Mouse (Mus musculus) cortical plate, adult 2 months (tissue): ENCODE data around the gene Rab24.

Source experiments
- CTCF ChIP-seq: fragments of 200-500 bp; IDR thresholded peaks from 2 replicates; pipeline ENCODE4 v1.5.1; 2011; ENCODE audit warnings: mild to moderate bottlenecking, control low read depth, low read length; ENCODE audit not compliant: insufficient read depth; ENCODE audit errors: extremely low read depth
- POLR2A ChIP-seq: fragments of 200-500 bp; IDR thresholded peaks from 2 replicates; pipeline ENCODE4 v1.6.1; 2011; ENCODE audit warnings: mild to moderate bottlenecking, low read length, control low read depth; ENCODE audit not compliant: insufficient read depth; ENCODE audit errors: extremely low read depth

- TF ChIP-seq CTCF = no peak
- no peak for TF ChIP-seq POLR2A
Measured at GRCm38 (mm10) chr13:55361974-55362452, 40.3 kb upstream of the Rab24 start.
